Mouse (Mus musculus): ENCODE measurements around the gene Bdnf.

Bdnf gene

DNA sequence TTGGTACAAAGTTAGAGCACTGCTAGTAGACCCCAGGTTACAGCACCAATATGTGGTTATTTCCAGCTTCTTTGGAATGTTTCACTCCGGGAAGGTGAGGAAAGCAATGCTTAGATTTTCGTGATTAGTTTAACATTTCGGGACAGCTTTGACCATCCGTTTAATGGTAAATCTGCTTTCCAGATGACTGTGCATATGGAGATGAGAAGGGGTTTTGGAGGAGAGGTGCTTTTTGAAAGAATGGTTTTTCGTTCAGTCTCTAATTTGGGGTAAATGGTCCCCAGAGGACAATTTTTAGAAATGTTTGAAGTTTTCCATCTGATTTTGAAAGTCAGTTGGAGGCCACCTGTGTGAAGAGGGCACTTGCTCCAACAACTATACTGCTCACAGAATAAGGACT, 29.6 kb downstream of the Bdnf start:
- DNase-seq (ENCODE audit: low read depth, low spot score): no peak

DNA sequence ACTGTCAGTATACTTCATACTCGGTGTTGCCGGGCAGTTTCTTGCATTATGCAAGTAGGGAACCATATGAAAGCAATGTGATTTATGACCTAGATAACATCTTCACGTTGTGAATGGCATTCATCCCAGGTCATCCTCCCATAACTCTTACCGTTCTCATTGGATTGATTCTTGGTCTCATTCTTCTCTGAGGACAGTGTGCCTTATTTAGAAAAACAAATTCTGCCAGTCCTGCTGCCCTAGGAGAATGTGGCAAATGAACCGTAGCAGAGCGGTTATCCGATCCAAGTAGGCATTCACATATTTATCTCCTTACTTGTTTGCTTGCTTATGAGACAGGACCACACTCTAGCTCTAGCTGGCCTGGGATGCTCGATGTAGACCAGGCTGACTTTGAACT, 32.0 kb downstream of the Bdnf start:
- DNase-seq (ENCODE audit: low read depth, low spot score): no peak

DNA sequence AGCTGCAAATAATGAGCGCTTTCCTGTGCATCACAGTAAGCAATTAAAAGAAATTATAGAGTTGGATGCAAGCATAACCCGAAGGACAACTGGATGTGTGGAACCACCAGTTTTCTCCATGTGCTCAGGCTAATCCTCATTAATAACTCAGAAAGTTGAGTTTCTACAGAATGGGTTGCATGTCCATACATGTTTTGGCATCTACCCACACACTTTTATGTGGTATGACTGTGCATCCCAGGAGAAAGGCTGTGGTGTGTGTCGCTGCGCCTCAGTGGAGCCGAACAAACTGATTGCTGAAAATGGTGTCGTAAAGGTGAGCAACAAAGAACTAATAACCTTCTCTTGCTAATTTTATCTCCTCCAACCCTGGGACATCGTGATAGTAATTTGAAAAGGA, 34.8 kb downstream of the Bdnf start:
- no peak for DNase-seq (ENCODE audit: low read depth, low spot score)

DNA sequence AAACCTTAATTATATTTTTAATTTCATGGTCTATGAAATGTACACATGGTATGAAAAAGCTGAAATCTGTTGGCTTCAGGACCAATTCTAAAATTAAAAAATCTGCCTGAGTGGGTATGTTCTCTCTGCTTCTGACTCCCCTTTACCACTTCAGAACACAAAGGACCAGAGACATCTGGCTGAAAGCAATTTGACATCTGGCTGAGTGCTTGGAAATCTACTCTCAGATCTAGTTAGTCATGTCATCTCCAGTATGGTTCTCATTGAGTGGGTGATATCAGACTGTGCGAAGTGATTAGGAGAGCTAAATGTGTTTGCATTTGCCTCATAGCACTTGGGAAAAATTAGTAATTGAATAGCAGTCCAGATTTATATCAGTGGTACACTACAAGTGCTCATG, 36.5 kb downstream of the Bdnf start:
- no peak for DNase-seq (ENCODE audit: low read depth, low spot score)

DNA sequence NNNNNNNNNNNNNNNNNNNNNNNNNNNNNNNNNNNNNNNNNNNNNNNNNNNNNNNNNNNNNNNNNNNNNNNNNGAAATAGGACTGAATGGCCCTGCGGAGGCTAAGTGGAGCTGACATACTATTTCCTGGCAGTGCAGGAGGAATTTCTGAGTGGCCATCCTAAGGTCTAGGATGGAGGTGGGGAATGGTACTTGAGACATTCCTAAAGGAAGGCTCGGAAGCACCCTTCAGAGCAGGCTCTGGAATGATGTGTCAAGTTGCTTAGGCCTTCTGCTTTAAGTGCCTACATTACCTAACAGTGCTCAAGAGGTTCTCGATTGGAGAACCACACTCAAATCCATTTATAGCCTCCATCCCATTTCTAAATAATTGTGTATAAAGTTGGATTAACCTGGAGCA, 50.8 kb downstream of the Bdnf start:
- DNase-seq (ENCODE audit: low read depth, low spot score): no peak

DNA sequence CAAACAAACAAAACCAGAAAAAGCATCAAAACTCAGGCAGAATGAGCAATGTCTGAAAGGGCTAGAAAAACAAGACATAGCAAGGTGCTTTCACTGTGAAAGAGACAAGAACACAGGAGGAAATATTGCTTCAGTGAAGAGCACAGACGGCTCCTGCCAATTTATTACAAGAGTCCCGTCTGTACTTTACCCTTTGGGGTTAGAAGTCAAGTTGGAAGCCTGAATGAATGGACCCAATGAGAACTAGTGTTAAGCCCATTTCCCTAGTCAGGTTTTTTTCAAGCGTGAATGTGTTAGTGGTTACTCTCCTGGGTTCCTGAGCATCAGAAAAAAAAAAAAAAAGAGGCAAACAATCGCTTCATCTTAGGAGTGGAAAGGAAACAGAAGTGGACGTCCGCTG, 51.3 kb downstream of the Bdnf start:
- DNase-seq (ENCODE audit: low read depth, low spot score): no peak

DNA sequence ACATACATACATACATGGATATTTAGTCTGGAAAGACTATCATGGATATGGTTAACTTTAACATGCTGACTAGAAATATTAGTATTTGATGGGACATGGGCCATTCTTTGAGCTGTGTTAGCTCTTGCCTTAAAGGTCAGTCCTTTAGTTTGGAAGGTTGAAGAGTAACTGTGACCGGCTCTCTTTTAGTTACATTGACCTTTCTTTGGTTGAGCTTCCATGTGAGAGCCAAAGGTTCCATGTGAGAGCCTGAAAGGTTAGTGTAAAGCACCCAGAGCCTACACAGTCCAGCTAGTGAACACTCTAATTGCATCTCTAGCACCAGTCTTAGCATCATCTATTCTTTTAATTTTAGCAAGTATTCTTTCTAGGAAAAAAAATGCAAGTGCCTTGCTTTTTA, 54.7 kb downstream of the Bdnf start:
- DNase-seq (ENCODE audit: low read depth, low spot score): no peak

DNA sequence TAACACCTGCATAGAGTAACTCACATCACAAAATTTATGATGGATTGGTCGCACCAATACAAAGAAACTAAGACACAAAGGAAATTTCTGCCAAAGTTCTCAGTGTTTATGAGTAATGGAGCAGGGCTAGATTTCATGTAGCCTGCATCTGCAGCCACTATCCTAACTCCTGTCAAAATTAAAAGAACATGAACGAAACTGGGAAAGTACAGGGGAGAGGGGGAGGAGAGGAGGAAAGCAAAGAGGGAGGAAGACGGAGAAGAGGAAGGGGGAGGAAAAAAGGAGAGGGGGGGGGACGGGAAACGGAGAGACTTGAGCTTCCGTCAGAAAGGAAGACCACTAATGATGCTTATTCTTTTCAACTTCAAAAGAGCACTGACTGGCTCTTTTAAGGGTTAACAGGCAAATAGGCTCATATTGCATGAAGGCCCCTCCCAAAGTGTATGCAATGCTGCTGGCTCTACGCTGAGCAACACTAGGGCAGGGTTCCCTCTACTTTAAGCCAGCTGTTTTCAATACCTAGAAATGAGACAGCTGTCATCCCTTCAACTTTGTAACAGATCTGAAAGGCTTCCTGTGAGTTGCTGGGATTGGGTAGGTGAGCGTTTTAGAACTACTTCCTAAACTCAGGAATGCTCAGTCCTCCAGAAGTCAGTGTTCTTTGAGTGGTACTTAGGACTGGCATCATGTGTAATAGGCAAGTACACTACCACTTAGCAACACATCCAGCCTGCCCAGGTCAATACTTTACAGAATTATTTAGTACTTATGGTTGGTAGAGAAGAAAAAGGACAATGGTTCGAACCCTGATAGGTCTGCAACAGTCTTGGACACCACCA, 58.9 kb downstream of the Bdnf start:
- no peak for DNase-seq (ENCODE audit: low read depth, low spot score)

DNA sequence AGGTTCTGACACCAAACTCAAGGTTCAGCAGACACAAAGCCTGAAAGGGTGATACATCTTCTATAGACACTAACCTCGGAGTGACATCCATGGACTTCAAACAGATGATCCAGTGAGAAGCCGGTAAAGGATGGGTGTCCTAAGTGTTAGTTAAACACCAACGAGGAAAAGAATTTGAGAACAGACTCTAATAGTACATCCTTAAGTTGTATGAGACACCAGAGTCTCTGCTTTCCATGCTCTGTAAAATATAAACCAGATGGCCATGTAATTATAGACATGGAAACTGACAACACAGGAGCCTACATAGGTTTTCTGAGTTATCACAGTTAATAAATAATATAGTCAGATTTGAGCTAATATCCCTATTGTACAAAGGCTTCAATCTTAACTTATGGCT, 59.7 kb downstream of the Bdnf start:
- no peak for DNase-seq (ENCODE audit: low read depth, low spot score)

DNA sequence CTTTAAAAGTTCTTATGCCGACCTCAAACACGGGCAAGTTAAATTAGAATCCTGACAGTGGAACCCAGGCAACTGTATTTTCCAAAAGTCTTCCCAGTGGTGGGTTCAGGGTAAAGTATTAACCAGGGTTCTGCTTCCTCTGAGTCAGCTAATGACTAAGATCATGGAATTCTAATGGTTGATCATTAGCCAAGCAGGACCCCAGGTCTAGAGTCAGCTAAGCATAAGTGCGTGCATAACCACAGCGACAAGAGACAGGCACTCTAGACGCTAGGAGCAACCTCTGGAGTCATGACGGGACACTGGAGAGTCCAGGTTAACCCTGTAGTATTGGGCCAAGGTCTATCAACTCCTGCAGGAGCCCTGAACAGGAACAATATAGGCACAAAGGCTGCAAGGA, 60.2 kb downstream of the Bdnf start:
- no peak for DNase-seq (ENCODE audit: low read depth, low spot score)

DNA sequence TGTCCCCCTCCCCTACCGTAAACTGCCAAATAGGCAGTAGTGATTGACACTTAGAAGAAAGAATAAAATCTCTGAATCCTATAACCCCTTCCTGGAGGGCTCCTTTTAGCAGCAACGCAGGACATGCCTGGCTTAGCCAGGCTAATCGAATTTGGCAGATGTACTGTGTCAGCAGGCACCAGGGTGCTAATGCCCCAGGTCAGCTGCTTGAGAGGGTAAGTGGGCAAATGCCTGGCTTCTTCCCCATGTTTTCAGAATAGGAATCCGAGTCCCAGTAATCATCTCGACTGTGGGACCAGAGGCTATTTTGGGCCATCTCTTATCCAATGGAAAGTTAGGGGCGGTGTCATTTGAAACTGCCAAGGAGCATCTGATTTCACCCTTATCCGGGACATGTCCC, 60.8 kb downstream of the Bdnf start:
- DNase-seq (ENCODE audit: low read depth, low spot score): no peak

DNA sequence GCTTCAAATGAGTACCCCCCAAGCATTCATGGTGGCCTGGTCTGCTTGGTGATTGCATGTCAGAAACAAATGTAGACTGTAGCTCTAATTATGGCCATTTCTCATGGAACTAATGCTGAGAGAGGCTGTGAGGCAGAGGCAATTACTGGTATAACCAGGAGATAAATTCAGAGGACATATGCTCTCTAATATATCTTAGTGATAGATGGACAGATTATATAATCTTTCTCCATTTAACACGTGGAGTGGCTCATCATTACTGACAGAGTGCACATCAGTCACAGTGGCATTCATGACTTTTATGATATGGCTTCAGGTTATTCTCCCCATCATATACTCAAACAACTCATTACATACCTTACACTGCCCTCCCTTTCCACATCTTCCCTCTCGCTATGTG, 61.8 kb downstream of the Bdnf start:
- DNase-seq (ENCODE audit: low read depth, low spot score): no peak

DNA sequence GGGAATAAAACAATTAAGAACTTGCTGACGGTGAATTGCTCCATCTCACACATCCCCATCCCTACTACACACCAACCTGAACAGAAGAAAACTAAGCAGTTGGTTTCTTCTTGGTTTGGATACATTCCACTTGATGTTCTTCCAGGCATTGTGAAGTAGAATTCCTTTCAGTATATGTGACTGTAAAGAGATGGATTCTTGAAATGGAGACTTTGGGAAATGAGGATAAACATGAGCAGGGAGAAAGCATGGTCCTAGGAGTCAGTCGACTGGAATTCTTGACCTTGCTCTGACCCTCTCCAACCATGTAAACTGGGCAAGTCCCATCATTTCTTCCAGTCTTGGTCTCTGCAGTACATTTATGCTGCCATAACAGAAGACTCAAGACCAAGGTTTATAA, 63.8 kb downstream of the Bdnf start:
- DNase-seq (ENCODE audit: low read depth, low spot score): no peak

DNA sequence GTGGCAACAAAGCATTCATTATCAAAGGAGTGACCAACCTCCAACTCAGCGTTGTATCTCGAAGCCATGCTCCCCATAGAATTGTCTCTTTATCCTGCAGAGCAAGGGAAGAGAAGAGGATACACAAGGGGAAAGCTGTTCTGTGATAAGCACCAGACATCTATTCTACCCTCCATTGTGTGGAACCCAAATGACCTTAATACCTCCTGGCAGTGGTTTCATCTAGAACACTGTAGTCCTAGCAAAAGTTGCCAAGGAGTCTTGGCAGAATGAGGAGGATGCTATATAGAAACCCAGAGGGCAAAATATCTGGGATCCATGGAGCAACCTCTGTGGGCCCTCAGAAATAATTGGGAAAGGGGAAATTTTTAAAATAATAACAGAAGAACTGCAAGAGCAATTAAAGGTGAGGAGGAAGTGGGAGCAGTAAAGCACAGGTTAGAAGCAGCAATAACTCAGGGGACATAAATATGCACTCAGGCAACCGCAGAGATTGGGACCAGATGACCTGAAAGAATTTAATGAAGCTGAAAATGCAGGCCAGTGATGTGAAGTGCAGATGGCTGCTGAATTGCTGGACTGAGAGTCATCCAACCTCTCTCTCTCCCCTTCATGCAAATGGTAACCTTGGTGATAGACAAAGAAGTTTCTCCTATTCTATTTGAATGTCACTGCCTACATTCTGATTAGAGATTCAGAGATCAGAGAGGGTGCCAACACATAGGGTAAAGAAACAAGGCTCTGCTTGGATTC, 68.9 kb downstream of the Bdnf start:
- DNase-seq (ENCODE audit: low read depth, low spot score): no peak

DNA sequence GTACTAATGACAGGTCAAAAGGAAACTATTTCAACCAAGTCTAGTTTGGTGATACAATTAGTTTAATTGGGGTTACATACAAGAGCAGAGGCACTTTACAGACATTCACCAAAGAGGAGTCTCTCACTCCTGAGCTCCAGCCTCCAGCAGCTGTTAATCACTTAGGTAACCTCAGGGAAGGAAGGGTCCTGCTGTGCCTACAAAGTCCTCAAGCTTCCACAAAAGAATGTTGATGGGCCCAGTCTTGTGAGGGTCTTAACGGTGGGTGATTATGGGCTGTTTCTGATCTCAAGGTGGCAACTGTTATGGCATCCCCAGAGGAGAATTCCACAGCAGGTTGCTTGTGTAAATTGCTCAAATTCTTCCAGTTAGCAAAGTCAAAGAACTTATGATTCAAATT, 71.7 kb downstream of the Bdnf start:
- no peak for DNase-seq (ENCODE audit: low read depth, low spot score)

DNA sequence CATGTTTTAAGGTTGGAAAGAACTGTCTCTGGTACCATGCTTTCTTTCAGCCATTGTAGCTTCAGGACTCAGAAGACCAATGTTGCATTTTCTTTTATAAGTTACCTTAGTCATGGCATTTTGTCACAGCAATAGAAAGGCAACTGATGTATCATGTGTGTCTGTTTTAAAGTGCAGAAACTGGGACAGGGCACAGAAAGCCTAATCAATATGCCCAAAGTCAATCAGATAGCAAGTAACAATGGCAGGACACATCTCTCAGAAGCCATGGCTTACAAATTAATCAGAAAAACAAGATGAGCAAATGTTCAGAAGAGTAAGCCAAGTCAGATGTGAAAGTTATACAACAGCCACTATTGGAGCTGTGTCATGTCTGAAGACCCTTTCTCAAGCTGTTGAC, 73.9 kb downstream of the Bdnf start:
- DNase-seq (ENCODE audit: low read depth, low spot score): no peak

DNA sequence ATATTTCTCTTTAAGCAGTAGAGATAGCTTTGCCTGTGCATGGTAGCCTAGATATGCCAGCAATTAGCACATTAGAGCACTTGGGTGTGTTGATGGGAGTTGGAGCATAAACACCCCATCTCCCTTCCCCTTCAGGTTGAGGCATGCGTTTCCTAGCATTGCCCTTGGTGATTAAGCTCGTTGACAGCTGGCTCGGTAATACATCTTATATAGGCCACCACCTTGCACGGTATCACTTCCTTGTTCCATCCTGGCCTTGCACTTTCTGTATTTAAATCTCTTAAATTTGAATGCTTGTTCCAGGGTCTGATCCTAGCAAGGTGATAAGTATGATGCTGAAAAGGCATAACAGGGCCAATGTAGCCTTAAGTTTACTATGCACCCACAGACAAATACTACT, 74.3 kb downstream of the Bdnf start:
- no peak for DNase-seq (ENCODE audit: low read depth, low spot score)

DNA sequence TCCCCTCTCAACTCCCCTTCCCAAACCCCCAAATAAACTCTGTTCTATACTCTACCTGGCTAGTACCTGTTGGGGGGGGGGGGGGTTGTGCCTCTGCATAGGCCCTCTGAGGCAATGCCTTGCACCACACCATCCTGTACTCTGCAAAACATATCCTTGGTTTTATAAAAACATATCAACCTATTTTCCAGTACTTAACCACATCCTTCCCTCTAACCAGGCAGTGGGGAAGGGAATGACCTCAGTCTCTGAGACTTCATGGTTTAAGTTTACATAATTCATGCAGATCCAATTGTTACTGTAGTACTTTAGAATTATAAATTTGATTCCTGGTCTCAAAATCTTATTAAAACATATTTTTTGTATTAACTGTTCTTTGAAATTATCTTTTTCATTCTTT, 75.5 kb downstream of the Bdnf start:
- no peak for DNase-seq (ENCODE audit: low read depth, low spot score)

DNA sequence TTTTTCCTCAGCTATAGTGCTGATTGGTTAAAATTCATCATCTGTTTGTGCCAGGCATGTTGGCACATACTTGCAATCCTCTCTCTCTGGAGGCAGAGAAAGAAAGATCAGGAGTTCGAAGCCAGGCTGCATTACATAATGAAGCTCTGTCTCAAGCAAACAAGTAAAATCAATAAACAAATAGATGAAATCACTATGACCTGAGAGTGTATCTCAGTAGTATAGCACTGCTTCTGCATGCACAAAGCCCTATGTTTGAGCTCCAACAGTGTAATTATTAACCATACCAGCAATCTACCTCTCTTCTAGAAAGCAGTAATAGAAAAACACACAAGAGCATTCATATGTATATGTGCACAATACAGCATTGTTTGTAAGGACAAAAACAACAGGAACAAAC, 76.0 kb downstream of the Bdnf start:
- no peak for DNase-seq (ENCODE audit: low read depth, low spot score)

DNA sequence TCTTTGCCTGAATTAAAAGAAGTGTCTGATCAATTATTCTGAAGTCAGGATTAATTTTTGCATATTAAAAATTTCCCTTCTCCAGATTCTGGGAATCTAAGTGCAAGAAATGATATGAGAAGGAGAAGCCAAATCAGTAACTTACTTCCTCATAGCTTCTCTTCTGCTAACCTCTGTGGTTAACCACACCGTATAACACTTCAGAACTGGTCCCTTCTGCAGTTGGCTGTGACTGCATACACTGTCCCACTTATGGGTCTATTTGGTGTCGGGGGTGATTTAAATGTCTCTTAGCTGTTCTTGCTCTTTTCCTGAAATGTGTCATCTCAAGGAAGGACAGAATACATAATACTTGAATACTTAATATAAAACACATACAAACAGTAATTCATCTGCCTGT, 81.8 kb downstream of the Bdnf start:
- DNase-seq (ENCODE audit: low read depth, low spot score): no peak

DNA sequence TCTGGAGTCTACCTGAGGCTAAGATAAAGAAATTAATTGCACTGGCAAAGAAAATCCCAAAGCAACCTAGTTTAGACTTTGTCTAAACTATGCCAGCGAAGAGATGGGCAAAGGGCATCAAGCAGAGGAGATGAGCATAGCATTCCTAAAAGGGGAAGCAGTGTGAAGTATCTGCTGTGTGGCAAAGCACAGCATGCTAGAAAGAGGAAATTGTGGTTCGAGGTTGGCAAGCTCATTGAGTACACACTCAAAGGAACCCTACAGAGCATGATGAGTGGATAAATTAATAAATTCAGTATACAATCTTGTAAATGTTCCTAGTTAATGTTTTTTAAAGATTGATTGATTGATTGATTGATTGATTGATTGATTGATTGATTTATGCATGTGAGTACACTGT, 92.3 kb downstream of the Bdnf start:
- DNase-seq (ENCODE audit: low read depth, low spot score): no peak

DNA sequence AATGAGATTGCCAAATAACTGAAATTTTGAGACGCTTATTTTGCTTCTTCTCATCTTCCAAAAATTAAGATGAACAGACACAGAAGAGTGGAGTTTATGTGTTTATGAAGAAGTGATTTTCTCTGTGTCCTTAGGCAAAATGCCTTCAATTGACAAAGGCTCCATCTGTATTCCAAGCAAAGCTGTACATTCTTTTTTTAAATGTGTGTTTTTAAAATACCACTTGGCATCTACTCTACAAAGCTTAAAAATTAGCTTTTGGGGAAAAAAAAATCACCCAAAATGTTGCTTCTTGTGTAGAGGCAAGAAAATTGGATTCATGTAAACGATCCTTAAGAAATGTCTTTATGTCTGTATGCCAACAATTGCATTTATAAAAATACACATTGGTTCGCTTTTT, 94.3 kb downstream of the Bdnf start:
- DNase-seq (ENCODE audit: low read depth, low spot score): peak; percentile 30

DNA sequence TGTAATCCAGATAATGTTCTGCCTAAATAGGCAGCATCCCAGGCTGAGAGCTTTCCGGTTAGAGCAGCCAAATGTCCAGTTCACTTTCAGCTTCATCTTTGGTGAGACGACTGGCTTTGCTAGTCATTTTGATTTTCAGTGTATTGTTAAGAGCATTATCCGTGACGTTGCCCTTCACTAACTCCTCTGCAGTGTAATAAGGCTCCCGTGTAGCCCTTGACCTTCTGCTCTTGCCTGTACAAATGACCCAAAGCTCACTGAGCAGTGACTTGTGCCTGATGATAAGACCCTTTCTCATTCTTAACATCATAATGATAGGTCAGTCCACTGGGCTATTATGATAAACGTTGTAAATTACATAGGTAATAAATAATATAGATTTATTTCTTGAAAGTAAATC, 101.9 kb downstream of the Bdnf start:
- DNase-seq (ENCODE audit: low read depth, low spot score): no peak

All from brain, embryonic 18.5 days (tissue).